Mouse (Mus musculus) ES-Bruce4 (cell line): ENCODE data around the gene Vars. TPM values are rescaled to one million over a fixed set of nuclear protein-coding genes. Genes with fewer than 3 reads are reported as not detected.
"Not testable (repeated sequence)": the region's sequence is repeated elsewhere in the genome, so short reads cannot be mapped to it uniquely, and the experiment has no call there.

Experiments
- H3K27ac ChIP-seq: 2 replicates; pipeline ENCODE4 v1.5.1; 2012; ENCODE audit warnings: low read length, inconsistent platforms; ENCODE audit not compliant: insufficient read depth
- H3K27me3 ChIP-seq: 2 replicates; pipeline ENCODE4 v1.6.1; 2012; ENCODE audit warnings: mild to moderate bottlenecking, low read length, inconsistent platforms; ENCODE audit not compliant: control insufficient read depth, poor library complexity, insufficient read depth, severe bottlenecking
- H3K36me3 ChIP-seq: 2 replicates; pipeline ENCODE4 v1.6.1; 2012; ENCODE audit warnings: inconsistent platforms, mild to moderate bottlenecking, low read length, moderate library complexity; ENCODE audit not compliant: control insufficient read depth, poor library complexity, insufficient read depth, severe bottlenecking
- H3K4me1 ChIP-seq: one replicate; pipeline ENCODE4 v1.8.1; 2011; ENCODE audit warnings: low read length; ENCODE audit not compliant: control insufficient read depth, insufficient read depth
- H3K4me3 ChIP-seq: 2 replicates; pipeline ENCODE4 v1.5.1; 2011; ENCODE audit warnings: low read depth, mild to moderate bottlenecking, low read length
- H3K9ac ChIP-seq: 2 replicates; pipeline ENCODE4 v1.6.1; 2012; ENCODE audit warnings: low read depth, mild to moderate bottlenecking, inconsistent platforms; ENCODE audit not compliant: poor library complexity, severe bottlenecking
- H3K9me3 ChIP-seq: replicated peaks from 2 replicates; pipeline ENCODE4 v1.6.1; 2012; ENCODE audit warnings: mild to moderate bottlenecking, low read length, inconsistent platforms; ENCODE audit not compliant: control insufficient read depth, poor library complexity, insufficient read depth, severe bottlenecking
- CTCF ChIP-seq: IDR thresholded peaks from one replicate; pipeline ENCODE4 v1.8.1; 2011; ENCODE audit warnings: low read depth, low read length
- EP300 ChIP-seq: IDR thresholded peaks from 2 replicates; pipeline ENCODE4 v1.6.1; 2011; ENCODE audit warnings: low read depth, low read length; ENCODE audit not compliant: insufficient read depth
- POLR2A ChIP-seq: IDR thresholded peaks from one replicate; pipeline ENCODE4 v1.8.1; 2011; ENCODE audit warnings: low read length; ENCODE audit not compliant: insufficient read depth
- polyA plus RNA-seq: library from polyadenylated mRNA; stranded (reverse); fragments of >200 nt; gene quantifications from 2 replicates; pipeline ENCODE4 v1.2.4, GENCODE M21; 2011; ENCODE audit warnings: low read depth; ENCODE audit not compliant: missing spikeins, insufficient read depth, insufficient read length

Gene Vars
- polyA plus RNA-seq, 1 experiment: 108 TPM

DNA sequence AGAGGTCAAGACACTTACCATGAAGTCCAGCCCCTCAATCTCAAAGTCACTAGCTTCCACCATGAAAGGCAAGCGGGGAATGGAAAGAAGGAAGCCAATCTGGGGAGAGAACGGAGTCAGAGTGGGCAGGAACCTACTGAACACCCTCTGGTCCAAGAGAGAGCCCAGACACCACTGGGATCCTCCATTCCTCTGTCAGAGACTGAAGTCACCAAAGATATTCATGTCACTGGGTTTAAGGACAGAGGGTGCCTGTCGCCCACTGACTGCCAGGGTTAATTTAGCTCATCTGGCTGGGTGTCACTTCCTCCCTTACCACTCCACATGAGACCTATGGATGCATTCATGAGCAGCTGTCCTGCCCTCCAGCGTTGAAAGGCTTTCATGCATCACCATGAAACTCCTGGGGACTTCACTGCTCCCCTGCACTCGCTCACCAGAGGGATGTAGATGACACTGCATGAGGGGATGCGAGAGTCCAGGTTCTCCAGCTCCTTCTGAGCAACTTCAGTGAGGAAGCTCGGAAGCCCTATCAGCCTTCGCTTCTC is 31.6 kb downstream of the Vars start:
- no peak for TF ChIP-seq CTCF
- TF ChIP-seq POLR2A: no peak
- TF ChIP-seq EP300: no peak
- Histone ChIP-seq H3K27ac (no peak overlapping the region), H3K9me3 (no peaks in the 10 kb centered on the region), H3K27me3 (no peaks in the 10 kb centered on the region), H3K36me3 (no peaks in the 10 kb centered on the region), H3K4me3 (no peak overlapping the region), H3K4me1 (no peaks in the 10 kb centered on the region), H3K9ac (no peak overlapping the region)

DNA sequence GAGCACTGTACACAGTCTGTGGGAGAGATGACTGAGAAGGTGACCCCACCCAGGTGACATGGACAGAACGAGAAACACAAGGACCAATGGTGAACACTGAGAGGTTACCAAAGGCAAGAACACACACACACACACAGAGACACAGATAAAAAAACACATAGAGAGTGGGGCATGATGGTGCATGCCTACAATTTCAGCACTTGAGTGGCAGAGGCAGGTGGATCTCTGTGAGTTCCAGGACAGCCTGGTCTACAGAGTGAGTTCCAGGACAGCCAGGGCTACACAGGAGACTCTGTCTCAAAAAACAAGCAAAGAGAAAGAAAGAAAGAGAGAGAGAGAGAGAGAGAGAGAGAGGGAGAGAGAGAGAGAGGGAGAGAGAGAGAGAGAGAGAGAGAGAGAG is 32.9 kb downstream of the Vars start:
- H3K9me3 ChIP-seq: not testable (repeated sequence)

DNA sequence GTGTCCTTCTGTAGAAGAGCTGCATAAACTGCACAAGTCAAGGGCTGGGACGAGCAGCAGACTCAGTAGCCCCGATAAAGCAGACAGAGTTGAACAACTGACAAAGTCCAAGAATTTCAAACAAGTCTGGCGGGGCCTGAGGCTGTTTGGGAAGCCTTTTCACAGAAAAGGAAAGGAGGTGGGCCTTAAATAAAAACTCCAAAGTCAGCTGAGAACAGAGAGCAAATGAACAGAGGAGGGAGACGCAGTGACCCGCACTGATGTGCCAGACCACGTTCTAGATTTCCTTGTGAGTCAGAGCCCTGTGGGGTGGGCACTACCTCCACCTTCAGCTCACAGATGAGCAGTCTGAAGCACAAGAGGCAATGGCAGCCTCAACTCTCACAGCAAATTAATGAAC is 34.1 kb downstream of the Vars start:
- no peak overlapping the region for H3K27ac ChIP-seq
- H3K27me3 ChIP-seq: no peaks in the 10 kb centered on the region
- H3K9me3 ChIP-seq: no peaks in the 10 kb centered on the region
- H3K4me1 ChIP-seq: no peaks in the 10 kb centered on the region
- TF ChIP-seq POLR2A (no peak), EP300 (no peak), CTCF (no peak)
- no peak overlapping the region for H3K4me3 ChIP-seq
- no peak overlapping the region for H3K9ac ChIP-seq
- no peaks in the 10 kb centered on the region for H3K36me3 ChIP-seq

More for the DNA sequence above, 32.9 kb downstream of the Vars start:
- not testable (repeated sequence) for H3K4me1 ChIP-seq, H3K36me3 ChIP-seq, H3K9ac ChIP-seq, H3K27me3 ChIP-seq, H3K4me3 ChIP-seq, H3K27ac ChIP-seq

DNA sequence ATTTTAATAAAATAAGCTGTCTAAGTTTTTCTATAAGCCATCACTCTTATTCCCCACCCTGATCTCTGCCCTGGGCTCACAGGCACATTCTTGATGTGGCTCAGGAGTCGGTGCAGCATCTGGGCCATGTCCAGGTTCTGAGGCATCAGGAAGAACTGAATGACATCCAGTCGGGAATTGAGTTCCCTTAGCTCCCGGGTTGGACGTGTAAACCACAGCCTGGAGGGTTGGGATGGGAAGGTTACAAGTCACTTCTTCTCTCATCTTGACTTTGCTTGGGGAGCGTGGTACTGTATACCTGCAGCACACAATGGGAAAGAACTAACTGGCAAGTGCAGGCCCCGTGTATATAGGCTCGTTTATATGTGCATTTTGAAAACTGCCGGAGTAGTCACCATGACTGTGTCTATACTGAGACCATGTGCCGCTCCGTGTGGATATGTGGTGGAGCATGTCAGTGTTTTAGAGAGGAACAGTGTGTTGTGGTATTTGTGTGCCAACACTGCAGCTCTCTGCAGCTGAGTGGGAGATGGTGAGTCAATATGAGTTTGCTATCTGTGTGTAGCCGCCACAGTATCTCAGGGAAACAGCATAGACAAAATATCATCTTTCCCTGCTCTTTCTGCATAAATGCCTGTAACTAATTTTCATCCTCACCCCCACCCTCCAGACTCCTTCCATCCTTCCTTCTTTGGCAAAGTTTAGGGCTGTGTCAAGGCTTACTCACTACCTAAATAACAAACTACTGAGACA is 38.5 kb downstream of the Vars start:
- Histone ChIP-seq H3K27me3 (no peaks in the 10 kb centered on the region), H3K36me3 (no peaks in the 10 kb centered on the region), H3K9ac (no peak overlapping the region), H3K4me1 (no peaks in the 10 kb centered on the region), H3K27ac (no peak overlapping the region), H3K9me3 (no peaks in the 10 kb centered on the region), H3K4me3 (no peak overlapping the region)
- TF ChIP-seq EP300: no peak
- no peak for TF ChIP-seq POLR2A
- TF ChIP-seq CTCF: no peak

DNA sequence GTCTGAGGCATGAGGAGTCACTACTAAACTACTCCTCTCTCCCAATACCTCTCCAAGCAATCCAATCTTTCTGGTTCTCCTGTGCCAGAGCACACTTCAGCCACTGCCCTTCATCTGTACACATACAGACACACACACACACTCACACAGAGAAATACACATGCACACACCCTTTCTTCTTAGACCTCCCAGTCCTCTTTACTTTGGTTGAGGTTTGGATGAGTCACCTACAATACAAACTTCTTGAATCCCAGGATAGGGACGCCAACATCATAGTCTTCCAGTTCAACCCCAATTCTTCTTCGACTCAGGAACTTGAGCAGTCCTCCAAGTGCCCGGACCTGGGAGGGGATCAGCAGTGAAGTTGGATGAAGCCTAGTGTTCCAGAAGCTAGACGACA is 43.0 kb downstream of the Vars start:
- no peaks in the 10 kb centered on the region for H3K36me3 ChIP-seq
- no peaks in the 10 kb centered on the region for H3K9me3 ChIP-seq
- no peaks in the 10 kb centered on the region for H3K27me3 ChIP-seq
- H3K27ac ChIP-seq: no peak overlapping the region
- H3K4me3 ChIP-seq: no peak overlapping the region
- TF ChIP-seq EP300: no peak
- TF ChIP-seq CTCF: no peak
- TF ChIP-seq POLR2A: no peak
- no peak overlapping the region for H3K9ac ChIP-seq
- peaks cover 3% of the 10 kb centered on the region for H3K4me1 ChIP-seq

DNA sequence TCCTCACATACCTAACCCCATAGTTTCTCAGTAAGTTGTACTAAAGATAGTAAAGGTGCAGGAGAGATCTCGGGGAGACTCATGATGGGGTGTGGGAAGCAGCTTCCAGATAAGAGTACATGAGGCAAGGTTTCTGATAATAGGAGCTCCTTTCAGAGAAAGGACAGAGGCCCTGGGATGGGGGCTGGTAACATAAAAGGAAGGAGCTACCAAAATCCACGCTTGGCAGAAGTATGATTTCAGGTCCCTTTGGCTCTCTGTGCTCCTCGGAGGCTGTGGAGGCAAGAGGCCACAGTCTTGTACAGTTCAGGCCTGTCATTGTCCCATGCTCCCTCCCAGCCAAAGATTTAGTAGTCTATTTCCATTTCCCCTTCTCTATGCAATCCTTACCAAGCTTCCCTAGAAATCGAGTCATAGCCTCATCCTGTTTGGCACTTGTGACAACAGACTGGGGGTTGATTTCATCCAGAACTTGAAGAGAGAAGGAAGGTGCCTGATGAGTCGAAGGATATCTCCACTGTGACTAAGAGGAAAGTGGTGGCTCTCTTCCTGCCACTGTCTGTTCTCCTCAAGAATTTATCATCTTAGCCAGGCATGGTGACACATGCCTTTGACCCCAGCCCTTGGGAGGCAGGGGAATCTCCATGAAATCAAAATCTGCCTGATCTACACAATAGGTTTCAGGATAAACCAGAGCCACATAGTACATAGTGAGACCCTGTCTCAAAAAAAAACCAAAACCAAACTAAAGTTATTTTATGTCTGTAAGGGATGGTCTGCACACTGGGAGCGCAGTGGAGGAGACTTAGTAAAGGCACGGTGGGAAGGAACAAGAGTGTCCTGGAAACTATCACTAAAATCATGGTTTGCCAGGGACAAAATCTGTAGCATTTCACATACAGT is 44.4 kb downstream of the Vars start:
- no peaks in the 10 kb centered on the region for H3K27me3 ChIP-seq
- peaks cover 3% of the 10 kb centered on the region for H3K4me1 ChIP-seq
- no peaks in the 10 kb centered on the region for H3K9me3 ChIP-seq
- H3K27ac ChIP-seq: no peak overlapping the region
- H3K36me3 ChIP-seq: no peaks in the 10 kb centered on the region
- H3K9ac ChIP-seq: peak overlapping the region; percentile 88
- TF ChIP-seq EP300 (no peak), POLR2A (no peak), CTCF (no peak)
- no peak overlapping the region for H3K4me3 ChIP-seq
